Mouse (Mus musculus): ENCODE measurements around the gene Snai1.

Gene Snai1

GRCm38 (mm10) chr2:167583161-167583952 is 45.4 kb downstream of the Snai1 start:
- in situ Hi-C loops (cut with MboI, MseI): no loop called here

- in situ Hi-C loops (cut with MboI, MseI): no loop called here
These were observed 47.3 kb downstream of the Snai1 start for GRCm38 (mm10) chr2:167585273-167585672.

- in situ Hi-C loops (cut with MboI, MseI): no loop called here
These were observed 48.0 kb downstream of the Snai1 start for GRCm38 (mm10) chr2:167586041-167586440.

- in situ Hi-C loops (cut with MboI, MseI): no loop called here
These were observed 49.0 kb downstream of the Snai1 start for GRCm38 (mm10) chr2:167586976-167587375.

- in situ Hi-C loops (cut with MboI, MseI): no loop called here
These were observed 51.0 kb downstream of the Snai1 start for GRCm38 (mm10) chr2:167588774-167589577.

Measured in regulatory T cell (primary cell).